Mouse (Mus musculus) right cerebral cortex, adult 2 months (tissue): ENCODE results near the gene 1110008P14Rik.

Experiments
- DNase-seq, 2 experiments: peaks; one replicate each; pipeline ENCODE4 v3.0.0; 2021 to 2022; ENCODE audit warnings: low spot score in 2 of 2

Gene 1110008P14Rik

DNA sequence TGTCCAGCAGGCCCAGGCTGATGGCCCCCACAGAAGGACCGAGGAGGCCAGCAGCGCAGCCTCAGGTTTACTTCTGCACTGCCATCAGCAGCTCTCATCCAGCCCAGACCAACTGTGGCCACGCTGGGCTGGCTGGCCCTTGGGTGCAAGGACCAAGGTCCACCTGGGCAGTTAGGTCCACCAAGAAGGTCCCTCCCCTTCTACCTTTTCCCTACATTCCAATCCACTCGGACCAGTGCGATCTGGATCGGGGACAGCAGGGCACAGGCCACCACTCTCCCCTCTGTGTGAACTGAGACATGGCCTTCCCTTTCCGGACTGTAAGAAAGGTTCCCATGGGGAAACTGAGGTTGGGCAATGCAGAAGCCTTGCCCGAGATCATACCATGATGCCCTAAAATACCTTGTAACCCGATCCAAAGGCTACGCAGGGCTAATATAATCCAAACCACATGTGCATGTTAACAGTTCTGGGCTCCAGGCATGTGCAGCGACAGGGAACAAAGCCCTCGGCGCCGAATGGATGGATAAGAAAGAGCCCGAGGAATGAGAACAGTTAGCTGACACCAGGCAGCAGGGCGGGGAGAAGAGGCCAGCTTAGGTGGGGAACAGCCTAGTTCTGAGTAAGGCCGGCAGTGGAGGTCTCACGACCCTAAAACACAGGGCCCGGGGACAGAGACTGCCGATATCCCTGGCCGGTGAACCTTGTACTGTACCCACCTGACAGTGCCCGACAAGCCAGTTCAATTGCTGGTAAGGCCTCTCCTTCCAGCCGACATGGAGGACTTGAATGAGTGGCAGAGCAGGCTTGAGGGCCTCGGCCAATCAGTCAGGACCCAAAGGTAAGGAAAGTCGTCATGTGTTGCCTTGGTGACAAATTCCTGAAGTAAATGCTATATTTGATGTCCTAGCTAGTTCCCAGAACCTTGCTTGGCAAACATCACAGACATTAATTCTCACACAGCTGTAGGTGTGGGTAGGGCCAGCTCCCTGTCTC, 27.0 kb upstream of the 1110008P14Rik start:
- DNase-seq, result no peak

DNA sequence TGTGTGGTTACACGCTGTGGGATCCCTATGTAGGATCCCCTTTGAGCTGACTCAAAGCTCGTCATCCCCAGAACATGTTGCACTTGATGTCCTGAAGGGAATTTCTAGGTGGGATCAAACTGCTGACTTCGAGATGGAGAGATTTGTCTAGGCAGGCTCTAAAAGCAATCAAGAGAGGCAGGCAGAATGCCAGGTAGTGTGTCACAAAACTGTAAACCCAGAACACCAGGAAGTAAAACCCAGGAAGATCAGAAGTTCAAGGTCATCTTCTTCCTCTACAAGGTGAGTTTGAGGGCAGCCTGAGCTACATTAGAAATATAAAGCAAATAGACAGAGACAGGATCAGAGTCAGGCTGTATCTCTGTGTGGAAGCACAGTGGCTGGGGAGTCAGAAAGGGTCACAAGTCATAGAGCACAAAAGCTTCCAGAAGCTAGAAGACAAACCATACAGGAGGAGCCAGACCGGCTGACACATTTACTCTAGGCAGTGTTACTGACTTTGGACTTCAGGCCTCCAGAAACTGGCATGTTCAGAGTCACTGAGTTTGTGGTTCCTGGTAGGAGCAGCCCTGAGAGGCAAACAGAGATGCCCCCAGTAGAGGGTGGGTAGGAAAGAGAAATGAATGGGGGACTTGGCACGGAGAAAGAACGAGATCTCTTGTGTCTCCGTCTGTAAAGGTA, 25.5 kb upstream of the 1110008P14Rik start:
- DNase-seq, result no peak

- peak; percentile 98 to 99 for DNase-seq
These were observed 22.9 kb upstream of the 1110008P14Rik start for GRCm38 (mm10) chr2:32404663-32405062.

- no peak for DNase-seq
These were observed 15.0 kb upstream of the 1110008P14Rik start for GRCm38 (mm10) chr2:32396695-32397094.

DNA sequence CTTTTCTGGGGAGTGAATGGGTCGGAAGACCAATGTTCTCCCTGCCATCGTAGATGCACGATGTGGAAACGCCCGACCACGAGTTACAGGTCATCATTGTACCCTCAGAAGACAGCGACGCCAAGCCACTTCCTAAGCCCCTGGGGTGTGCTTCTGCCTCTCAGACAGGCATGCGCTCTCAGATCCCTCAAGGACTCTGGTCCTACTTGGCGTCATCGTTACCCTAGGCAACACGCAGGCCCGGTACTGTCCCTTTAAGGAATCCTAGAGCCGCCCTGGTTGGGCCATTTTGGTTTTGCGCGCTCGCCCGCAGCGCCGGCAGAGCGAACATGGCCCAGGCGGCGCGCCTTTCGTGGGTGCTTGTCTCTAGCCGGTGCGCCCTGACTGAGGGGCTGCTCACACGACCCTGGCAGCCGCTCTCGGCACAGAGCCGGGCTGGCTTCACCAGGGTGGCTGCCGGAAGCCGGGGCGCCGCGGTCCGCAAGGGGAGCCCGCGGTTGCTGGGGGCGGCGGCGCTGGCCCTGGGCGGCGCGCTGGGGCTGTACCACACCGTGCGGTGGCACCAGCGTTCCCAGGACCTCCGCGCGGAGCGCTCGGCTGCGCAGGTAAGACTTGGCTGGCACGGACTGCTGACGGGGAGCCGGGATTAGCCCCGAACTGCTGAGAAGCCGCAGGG, 14.3 kb upstream of the 1110008P14Rik start:
- DNase-seq, result peak; percentile 93 to 97

DNA sequence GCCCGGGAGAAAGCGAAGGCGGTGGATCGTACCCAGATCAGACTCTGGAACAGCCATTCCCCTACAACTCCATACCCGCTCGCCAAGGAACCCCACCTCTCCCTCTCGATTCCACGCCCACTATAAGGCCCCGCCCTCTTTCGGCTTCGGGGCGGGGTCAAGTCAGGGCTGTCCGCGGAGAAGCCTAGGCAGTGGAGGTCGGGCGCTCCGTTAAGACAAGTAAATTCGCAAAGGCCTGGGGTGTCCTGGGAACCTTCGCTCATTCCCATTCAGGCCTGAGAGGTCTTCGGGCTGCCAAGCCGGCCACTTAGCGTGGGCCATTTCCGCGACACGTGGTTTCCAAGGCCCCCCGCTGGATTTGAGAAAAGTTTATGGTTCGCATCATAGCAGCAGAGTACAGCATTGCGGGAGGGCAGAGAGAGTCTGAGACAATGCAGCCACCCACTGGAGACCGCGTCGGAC, 13.8 kb upstream of the 1110008P14Rik start, which contains the start of gene Ptges2:
Gene Ptges2, plus strand, starts transcription at position 413 of the 462 bp plus-strand sequence.
- DNase-seq, result peak; percentile 85 to 96

- DNase-seq, result peak; percentile 50 to 52
These were observed 13.2 kb upstream of the 1110008P14Rik start for GRCm38 (mm10) chr2:32394973-32395372.

DNA sequence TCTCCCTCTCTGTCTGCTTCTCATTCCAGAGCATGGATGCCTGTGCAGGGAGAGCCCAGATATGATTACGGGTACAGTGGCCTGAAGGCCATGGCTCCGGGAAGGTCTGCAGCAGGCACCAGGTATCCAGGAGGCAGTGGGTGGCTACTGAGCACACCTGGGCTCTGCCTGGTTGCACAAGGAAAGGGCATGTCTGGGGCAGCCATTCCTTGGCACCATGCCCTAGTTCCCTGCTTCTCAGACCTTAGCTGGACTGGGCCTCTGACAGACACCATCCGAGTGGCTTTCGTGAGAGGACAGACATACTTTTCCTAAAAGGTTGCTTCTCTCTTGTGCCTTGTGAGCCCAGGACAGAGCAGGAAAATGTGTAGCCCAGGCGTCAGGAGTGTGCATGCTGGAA, 10.3 kb upstream of the 1110008P14Rik start:
- DNase-seq, result no peak

DNA sequence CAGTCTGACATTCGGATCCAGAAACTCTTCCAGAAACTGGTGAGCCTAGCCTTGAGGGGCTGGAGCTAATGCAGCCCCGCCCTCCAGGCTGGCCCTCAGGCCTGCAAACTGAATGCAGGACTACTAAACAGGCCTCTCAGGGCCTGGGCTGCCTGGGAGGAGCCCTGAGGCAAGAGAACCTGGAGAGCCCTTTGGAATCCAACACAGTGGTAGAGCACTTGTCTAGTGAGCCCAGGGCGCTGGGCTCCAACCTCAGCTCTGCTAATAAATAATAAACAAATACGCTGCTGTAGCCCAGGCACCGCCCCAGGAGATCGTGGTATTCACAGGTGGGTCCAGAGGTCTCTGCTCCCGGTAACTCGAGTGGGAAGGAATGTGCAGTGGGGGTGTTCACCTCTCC, 9.1 kb upstream of the 1110008P14Rik start:
- no peak for DNase-seq

GRCm38 (mm10) chr2:32389157-32389556, 7.4 kb upstream of the 1110008P14Rik start:
- DNase-seq, result no peak

GRCm38 (mm10) chr2:32387706-32388490, 6.2 kb upstream of the 1110008P14Rik start, which contains the start of gene Lcn2:
TSS of gene Lcn2 (minus strand) at chr2:32388252.
- DNase-seq, result no peak

DNA sequence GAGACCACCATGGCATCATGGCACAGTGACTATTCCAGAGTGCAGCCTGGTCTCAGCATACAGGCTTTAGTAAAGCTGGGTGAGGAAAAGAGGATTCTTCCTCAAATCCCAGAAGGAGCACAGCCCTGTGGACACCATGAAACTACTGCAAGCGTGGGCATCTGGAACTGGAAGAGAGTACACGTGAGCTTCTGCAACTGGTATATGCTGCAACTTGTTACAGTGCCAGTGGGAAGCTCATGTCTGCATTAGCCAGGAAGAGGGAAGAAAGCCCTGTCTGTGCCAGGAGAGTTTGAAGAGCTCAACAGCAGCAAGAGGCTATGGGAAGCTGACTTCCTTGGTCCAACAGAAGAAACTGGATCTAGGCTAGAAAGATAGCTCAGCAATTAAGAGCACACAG, 951 bp upstream of the 1110008P14Rik start:
- no peak for DNase-seq

DNA sequence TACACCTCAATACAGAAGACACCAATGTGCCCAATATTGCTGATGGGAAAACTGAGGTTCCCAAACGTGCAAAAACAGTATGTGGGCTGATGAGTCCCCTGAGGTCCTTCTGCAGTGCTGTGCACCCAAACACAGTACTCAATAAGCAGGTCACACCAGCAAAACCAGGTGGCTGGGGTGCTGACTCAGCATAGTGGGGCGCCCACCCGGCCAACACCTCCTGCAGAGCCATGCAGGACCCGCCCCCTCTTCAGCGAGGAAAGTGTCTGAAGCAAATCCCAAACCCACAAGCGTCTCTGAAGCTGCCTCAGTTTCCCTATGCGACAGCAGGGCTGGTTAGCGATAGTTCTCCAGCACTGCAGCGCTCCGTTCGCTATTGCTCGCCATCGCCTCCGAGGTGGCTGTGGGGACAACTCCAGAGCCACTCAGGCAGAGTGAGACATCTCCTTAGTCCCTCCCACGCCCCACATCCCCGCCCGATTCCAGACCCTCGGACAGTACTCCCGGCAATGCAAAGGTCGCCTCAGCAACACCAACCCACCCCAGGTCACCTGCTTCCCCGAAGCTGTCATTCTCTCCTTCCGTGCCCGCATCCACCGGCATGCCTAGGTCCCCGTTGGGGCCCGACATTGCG, 480 bp downstream of the 1110008P14Rik start:
- peak in 1 of 2 experiments; percentile 53 for DNase-seq

DNA sequence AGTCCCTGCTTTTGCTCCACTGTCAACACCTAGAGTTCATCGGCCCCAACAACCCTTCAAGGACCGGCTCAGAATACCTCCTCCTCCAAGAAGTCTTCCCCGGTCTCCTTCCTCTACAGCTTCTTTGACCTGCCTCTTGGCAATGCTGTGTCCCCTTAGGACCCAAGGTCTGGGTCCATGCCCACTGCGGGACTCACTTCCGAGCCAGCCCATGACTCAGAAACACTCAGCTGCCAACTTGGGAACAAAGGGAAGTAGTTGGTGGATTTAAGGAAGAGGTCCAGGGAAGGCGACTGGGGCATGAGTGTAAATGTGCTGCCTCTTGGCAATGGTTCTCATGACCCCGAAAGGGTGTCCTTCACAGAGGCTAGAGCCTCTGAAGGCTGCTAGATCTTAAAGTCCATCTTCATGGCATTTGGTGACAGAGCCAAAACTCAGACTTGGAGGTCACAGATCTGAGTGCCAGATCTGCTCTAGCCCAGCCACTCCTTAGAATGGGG, 1.7 kb downstream of the 1110008P14Rik start:
- DNase-seq, result no peak

DNA sequence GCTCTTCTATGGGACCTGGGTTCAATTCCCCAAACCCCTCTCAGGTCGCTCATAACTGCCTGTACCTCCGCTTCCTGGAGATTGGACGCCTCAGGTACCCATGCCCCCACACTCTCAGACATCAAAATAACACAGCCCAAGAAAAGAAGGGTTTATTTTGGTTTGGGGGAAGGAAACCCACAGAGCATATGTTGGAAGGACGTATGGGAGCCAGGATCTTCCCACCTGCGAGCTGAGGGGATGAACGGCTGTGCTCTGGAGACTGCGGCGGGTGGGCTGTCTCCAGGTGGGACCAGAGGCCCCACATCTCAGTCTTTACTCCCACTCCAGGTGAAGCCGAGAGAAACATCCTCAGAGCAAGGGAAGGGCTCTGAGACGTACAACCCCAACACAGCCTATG, 4.8 kb downstream of the 1110008P14Rik start:
- peak in 1 of 2 experiments; percentile 47 for DNase-seq

DNA sequence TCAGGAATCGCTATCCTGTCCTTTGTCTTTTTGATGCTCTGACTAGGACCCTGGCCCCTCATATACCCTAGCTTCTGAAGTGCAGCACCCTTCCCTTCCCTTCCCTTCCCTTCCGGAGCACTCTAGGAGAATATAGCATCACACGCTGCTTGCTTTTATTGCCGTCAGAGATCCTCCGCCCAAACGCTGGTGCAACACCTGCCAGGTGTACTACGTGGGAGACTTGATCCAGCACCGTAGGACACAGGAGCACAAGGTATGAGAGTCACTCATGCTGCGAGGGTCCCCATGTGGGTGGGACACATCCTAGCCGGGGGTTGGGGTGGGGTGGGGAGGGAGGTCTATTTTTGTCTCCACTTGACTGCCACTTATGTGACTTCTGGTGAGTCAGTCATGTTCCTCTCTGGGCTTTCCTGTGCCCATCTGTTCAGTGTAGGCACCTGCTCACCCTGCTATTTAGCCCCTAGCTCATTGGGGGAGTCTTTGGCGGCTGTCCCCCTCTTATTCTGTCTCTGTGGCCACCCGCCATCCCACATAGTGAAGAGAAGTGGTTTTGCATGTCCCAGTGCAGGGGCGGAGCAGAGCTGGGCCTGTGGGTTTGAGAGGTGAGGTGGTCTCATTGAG, 6.3 kb downstream of the 1110008P14Rik start:
- DNase-seq, result peak; percentile 50 to 53

DNA sequence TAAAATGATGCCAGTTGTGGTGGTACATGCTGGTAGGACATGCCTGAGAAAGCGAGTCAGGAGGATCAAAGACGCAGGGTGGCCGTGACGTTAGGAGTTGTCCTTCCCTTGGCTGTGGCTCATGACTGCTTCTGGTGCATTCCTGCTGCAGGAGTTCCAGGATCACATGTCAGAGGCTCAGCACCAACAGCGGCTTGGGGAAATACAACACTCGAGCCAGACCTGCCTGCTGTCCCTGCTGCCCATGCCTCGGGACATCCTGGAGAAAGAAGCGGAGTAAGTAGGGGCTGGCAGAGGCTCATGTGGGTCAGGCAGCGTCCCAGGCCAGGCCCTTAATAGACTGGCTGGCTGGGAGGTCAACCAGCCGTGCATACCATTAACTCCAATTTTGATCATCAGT, 7.5 kb downstream of the 1110008P14Rik start:
- DNase-seq, result no peak

DNA sequence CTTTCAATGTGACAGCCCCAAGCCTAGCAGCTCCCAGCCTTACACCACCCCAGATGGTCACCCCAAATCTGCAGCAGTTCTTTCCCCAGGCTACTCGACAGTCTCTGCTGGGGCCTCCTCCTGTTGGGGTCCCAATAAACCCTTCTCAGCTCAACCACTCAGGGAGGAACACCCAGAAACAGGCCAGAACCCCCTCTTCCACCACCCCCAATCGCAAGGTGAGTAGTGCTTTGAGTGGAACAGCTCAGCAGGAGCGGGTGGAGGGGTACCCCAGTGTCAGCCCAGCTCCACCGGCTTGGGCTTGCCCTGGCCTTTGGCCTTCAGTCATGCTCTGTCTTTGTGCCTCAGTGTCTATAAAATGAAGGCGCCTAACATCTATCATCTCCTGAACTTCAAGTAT, 14.4 kb downstream of the 1110008P14Rik start:
- no peak for DNase-seq

DNA sequence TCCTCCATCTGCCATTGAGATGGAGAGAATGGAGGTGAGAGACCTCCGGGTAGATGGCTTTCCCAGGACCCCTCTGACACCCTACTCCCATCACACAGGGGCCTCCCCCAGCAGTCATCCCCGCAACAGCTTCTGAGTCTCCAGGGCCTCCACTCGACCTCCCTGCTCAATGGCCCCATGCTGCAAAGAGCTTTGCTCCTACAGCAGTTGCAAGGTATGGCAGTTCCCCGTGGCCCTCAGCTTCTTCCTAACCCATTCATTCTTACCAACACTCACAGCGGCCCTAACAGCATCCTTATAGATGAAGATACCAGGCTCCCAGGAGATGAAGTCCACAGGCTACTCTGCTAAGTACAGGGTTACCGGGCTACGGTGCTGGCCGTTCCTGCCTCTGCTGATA, 17.6 kb downstream of the 1110008P14Rik start:
- no peak for DNase-seq
